Mouse (Mus musculus) liver, postnatal 0 days (tissue): ENCODE data around the gene Tomm7. TPM values are rescaled to one million over a fixed set of nuclear protein-coding genes. Genes with fewer than 3 reads are reported as not detected.
A peak's percentile ranks its signal among the peaks of the same experiment; 100 is the strongest.
"Not testable (repeated sequence)": the region's sequence is repeated elsewhere in the genome, so short reads cannot be mapped to it uniquely, and the experiment has no call there.

ENCODE experiments used
- ATAC-seq: fragments of 200-750 bp; cut with Nextera tagmentation; 2 replicates; pipeline ENCODE4 v1.8.0; 2017; ENCODE audit warnings: mild to moderate bottlenecking, moderate library complexity
- DNase-seq: peaks from one replicate; pipeline ENCODE4 v3.0.0-alpha.2; 2016
- H3K27ac ChIP-seq: fragments of 300-500 bp; sonication (generic); 2 replicates; pipeline ENCODE4 v1.5.1; 2014; ENCODE audit warnings: antibody characterized with exemption, moderate library complexity, mild to moderate bottlenecking, low read depth
- H3K27me3 ChIP-seq: fragments of 300-500 bp; sonication (generic); 2 replicates; pipeline ENCODE4 v1.6.1; 2014; ENCODE audit warnings: low read length, control low read depth, mixed read lengths; ENCODE audit not compliant: insufficient read depth
- H3K36me3 ChIP-seq: fragments of 300-500 bp; sonication (generic); replicated peaks from 2 replicates; pipeline ENCODE4 v1.6.1; 2014; ENCODE audit warnings: mild to moderate bottlenecking, control low read depth, low read length, moderate library complexity, mixed read lengths; ENCODE audit not compliant: insufficient read depth
- H3K4me1 ChIP-seq: fragments of 300-500 bp; sonication (generic); 2 replicates; pipeline ENCODE4 v1.6.1; 2014; ENCODE audit warnings: antibody characterized with exemption, mild to moderate bottlenecking, control low read depth; ENCODE audit not compliant: insufficient read depth
- H3K4me2 ChIP-seq: fragments of 300-500 bp; sonication (generic); 2 replicates; pipeline ENCODE4 v1.6.1; 2014; ENCODE audit warnings: low read depth, mild to moderate bottlenecking, low read length, moderate library complexity, mixed read lengths
- H3K4me3 ChIP-seq: fragments of 300-500 bp; sonication (generic); 2 replicates; pipeline ENCODE4 v1.5.1; 2014; ENCODE audit warnings: low read depth, low read length
- H3K9ac ChIP-seq: fragments of 300-500 bp; sonication (generic); replicated peaks from 2 replicates; pipeline ENCODE4 v1.6.1; 2014; ENCODE audit warnings: mild to moderate bottlenecking, moderate library complexity
- H3K9me3 ChIP-seq: fragments of 300-500 bp; sonication (generic); 2 replicates; pipeline ENCODE4 v1.6.1; 2016; ENCODE audit warnings: mild to moderate bottlenecking, control low read depth, low read length, mixed read lengths
- CTCF ChIP-seq: sonication (generic); IDR thresholded peaks from 2 replicates; pipeline ENCODE4 v1.5.1; 2016; ENCODE audit warnings: antibody characterized with exemption, low read depth
- EP300 ChIP-seq: IDR thresholded peaks from 2 replicates; pipeline ENCODE4 v1.6.1; 2016; ENCODE audit warnings: antibody characterized with exemption, low read depth, mild to moderate bottlenecking
- WGBS: fragments of 180-500 bp; shearing (Covaris S2); extraction: QIAGEN DNeasy Blood & Tissue Kit; methylation state at CpG from one replicate; pipeline ENCODE4 v1.1.7; 2014; ENCODE audit not compliant: insufficient replicate concordance; 5-methylcytosine and 5-hydroxymethylcytosine counted together
- polyA plus RNA-seq: library from polyadenylated mRNA; unstranded; fragments of >200 nt; fragmentation: Nextera tagmentation; extraction: Ambion mirVana; gene quantifications from 2 replicates; pipeline ENCODE4 v1.2.1, GENCODE M21; 2015

The Tomm7 gene
- polyA plus RNA-seq, 1 experiment from 2014 or later, result 64.7 TPM

DNA sequence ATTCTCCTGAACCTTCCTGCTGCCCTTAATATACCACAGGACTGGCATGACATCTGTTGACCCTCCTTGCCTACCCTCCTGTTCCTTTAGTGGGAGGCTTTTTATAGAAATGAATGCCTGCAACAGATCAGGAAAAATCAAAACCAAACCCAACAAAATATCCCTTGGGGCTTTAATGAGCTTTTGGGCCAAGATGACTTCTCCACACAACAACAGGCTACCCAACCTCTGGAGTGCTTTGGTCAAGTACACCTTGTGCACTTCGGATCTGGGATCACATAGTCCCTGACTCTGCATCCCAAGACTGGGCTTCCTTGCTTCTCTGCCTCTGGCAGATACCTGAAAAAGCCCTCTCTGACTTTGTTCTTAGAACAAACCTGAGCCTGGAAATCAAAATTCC lies 12.2 kb upstream of the Tomm7 start:
- Histone ChIP-seq H3K4me2 (no peak overlapping the region), H3K9me3 (no peaks in the 10 kb centered on the region), H3K27ac (no peak overlapping the region), H3K36me3 (peaks cover 40% of the 10 kb centered on the region), H3K4me1 (peaks cover 6% of the 10 kb centered on the region), H3K4me3 (no peak overlapping the region), H3K9ac (no peak overlapping the region), H3K27me3 (no peaks in the 10 kb centered on the region)
- WGBS, result 88% methylated on average over 1 of the region's 1 CpGs
- no peak for ATAC-seq
- TF ChIP-seq CTCF, result no peak
- TF ChIP-seq EP300, result no peak
- DNase-seq, result no peak

DNA sequence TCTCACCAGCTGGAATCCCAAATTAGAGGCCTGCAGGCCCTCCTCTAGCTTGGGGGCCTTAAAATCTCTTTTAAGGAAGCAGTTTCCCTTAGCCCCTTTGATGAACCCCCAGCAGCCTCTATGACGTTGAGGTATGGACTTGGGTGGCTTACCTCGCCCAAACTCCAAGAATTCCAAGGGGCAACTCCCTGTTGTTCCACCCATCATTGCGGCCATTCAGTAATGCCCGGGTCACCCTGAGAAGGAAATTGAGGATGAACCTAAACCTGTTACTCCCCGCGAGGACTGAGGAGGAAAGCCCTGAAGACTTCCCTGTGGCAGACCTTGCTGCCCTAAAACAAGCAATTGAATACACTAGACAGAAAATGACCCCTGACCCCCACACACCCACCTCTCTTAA lies 11.5 kb upstream of the Tomm7 start:
- no peak overlapping the region for H3K9ac ChIP-seq
- H3K9me3 ChIP-seq, result no peaks in the 10 kb centered on the region
- ATAC-seq, result no peak
- DNase-seq, result no peak
- H3K36me3 ChIP-seq, result peaks cover 37% of the 10 kb centered on the region
- no peak overlapping the region for H3K4me3 ChIP-seq
- H3K4me1 ChIP-seq, result peaks cover 10% of the 10 kb centered on the region
- 88% methylated on average over 6 of the region's 6 CpGs for WGBS
- no peak overlapping the region for H3K27ac ChIP-seq
- no peak overlapping the region for H3K4me2 ChIP-seq
- H3K27me3 ChIP-seq, result no peaks in the 10 kb centered on the region
- TF ChIP-seq EP300 (no peak), CTCF (no peak)

DNA sequence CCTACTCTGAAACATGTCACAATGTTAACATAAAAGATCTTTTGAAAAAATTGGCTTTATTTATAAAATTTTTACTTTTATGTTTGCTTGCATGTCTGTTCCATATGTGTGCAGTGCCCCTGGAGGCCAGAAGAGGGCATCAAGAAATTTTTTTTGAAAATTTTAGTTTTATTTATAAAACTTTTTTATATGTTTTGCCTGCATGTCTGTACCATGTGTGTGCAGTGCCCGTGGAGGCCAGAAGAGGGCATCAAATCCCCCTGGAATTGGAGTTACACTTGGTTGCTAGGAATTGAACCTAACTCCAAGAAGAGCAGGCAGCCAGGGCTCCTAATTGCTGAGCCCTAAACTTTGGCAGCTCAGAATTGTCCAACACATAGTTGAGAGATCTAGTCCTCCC lies 9.0 kb upstream of the Tomm7 start:
- 63% methylated on average over 1 of the region's 1 CpGs for WGBS
- not testable (repeated sequence) for H3K4me2 ChIP-seq, H3K27ac ChIP-seq, H3K4me3 ChIP-seq, H3K9me3 ChIP-seq, ATAC-seq, H3K9ac ChIP-seq, H3K27me3 ChIP-seq
- peaks cover 14% of the 10 kb centered on the region for H3K4me1 ChIP-seq
- TF ChIP-seq CTCF, result peak; percentile 44
- DNase-seq, result peak; percentile 38
- H3K36me3 ChIP-seq, result peaks cover 28% of the 10 kb centered on the region

- peaks cover 14% of the 10 kb centered on the region for H3K4me1 ChIP-seq
- H3K4me3 ChIP-seq, result peak overlapping the region; percentile 88
- H3K36me3 ChIP-seq, result peaks cover 22% of the 10 kb centered on the region
- ATAC-seq, result peak; percentile 12; the same call in 1 of the 2 replicates
- peak overlapping the region; percentile 87 for H3K9ac ChIP-seq
- not testable (repeated sequence) for DNase-seq, H3K27me3 ChIP-seq, H3K9me3 ChIP-seq
- H3K27ac ChIP-seq, result peak overlapping the region; percentile 79
- H3K4me2 ChIP-seq, result peak overlapping the region; percentile 96
- WGBS, result 3% methylated on average over 4 of the region's 4 CpGs
- TF ChIP-seq CTCF, result peak; percentile 31; the same call in 1 of the 2 replicates
Observed at GRCm38 (mm10) chr5:23851160-23851555, 7.2 kb upstream of the Tomm7 start.

DNA sequence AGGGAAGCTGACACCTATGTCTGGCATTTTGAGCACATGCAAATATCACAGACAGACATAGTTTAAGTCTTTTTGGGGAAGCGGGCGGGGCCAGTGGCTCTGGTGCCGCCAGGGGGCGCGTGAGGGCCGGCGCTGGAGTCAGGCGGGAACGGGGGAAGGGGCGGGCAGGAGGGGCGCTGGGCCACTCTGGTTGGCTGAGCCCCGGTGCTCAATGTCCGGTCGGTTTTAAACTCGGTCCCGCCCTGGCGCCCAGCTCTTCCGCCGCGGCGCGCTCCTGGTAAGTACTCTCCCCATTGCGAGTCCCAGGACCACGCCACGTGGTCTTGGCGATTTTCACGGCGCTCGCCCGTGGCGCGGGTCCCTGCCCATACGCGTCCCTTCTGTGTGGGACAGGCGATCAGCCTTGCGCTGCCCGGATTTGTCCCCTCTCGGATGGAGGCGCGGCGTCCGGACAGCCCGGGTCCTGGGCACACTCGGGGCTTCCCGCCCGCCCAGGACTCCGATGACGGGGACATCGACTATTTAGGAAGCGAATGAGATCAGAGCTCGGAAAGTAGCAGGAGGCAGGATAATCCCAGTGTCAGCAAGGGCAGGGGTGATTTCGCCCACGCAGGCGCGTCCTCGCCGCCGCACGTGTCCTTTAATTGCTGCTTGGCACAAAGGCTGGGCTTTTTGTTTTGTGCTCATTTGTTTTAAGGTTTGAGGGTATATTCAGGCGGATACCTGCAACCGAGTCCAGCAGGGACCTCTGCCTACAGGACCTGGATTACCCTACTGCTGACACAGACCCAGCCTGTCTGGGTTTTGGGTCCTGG lies 6.6 kb upstream of the Tomm7 start:
- ATAC-seq, result peak; percentile 96
- Histone ChIP-seq H3K4me1 (peaks cover 14% of the 10 kb centered on the region), H3K27me3 (no peaks in the 10 kb centered on the region), H3K27ac (peak overlapping the region; percentile 79), H3K9ac (peak overlapping the region; percentile 87), H3K4me3 (peak overlapping the region; percentile 88), H3K36me3 (peaks cover 16% of the 10 kb centered on the region), H3K4me2 (peak overlapping the region; percentile 96), H3K9me3 (no peaks in the 10 kb centered on the region)
- DNase-seq, result peak; percentile 93
- TF ChIP-seq CTCF (peak; percentile 90), EP300 (no peak; the same call in 1 of the 2 replicates)
- WGBS, result under 1% methylated on average over 59 of the region's 61 CpGs

DNA sequence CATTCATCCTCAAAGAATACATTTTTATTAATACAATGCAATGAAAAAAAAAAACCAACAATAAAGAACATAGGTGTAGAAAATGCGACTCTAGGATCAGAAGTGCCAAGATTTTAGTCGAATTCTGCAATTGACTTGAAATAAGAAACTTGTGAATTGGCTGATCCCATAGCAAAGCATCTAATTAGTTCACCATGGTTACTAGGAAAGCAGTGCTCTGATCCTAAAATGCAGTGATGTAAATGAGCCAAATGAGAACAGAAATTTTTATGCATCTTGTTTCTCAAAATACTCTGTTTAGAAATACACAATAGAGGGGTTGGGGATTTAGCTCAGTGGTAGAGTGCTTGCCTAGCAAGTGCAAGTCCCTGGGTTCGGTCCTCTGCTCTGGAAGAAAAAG lies 1.2 kb upstream of the Tomm7 start:
- DNase-seq, result no peak
- H3K4me1 ChIP-seq, result peaks cover 18% of the 10 kb centered on the region
- peaks cover 1% of the 10 kb centered on the region; the same call in 1 of the 2 replicates for H3K36me3 ChIP-seq
- peak overlapping the region; percentile 74 for H3K4me2 ChIP-seq
- H3K27ac ChIP-seq, result peak overlapping the region; percentile 79; the same call in 1 of the 2 replicates
- no peak for TF ChIP-seq CTCF
- no peak for TF ChIP-seq EP300
- no peak for ATAC-seq
- no peaks in the 10 kb centered on the region for H3K27me3 ChIP-seq
- no peak overlapping the region for H3K4me3 ChIP-seq
- no peak overlapping the region for H3K9ac ChIP-seq
- WGBS, result 79% methylated on average over 3 of the region's 3 CpGs
- H3K9me3 ChIP-seq, result no peaks in the 10 kb centered on the region
